18 mouse cellular contexts compared by ENCODE assay signal in the genomic region with DNA sequence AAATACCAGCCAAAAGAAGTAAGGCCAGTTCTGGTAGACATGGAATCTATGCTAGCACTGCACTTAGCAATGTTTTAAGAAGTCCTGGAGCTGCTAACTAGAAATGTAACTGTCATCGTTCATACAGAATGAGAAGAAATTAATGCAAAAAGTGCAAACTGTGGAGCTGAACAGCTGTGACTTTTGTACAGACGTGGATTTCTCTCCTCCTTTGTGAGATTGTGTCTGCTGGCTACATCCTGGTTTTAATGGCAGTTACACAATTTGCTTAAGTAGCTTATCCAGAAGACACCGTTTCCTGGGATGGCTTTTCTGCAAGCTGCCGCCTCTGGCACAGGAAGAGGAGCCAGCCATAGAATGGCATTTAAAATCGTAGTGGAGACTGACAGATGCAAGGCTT.
DNase-seq lines count a peak whose midpoint lies in the region; ATAC-seq lines count a peak whose summit lies in the region.
"Had no signal": no experiment of that assay in that cellular context is flagged by ENCODE, and none has a peak within 500 bp of the region (broad histone marks: within the 10 kb centered on the region; RNA-seq: fewer than 3 reads in every experiment).

No protein-coding gene starts in this region.

- peaks cover 9% of the 10 kb centered on the region; the same call in 1 of the 2 replicates for H3K4me1 ChIP-seq in forebrain, embryonic 14.5 days (ENCODE audit: control insufficient read depth, insufficient read depth, low read length)
- peaks cover 3% of the 10 kb centered on the region; the same call in 1 of the 2 replicates for H3K4me1 ChIP-seq in forebrain, embryonic 11.5 days (replicated peaks; ENCODE audit: control insufficient read depth, insufficient read depth, low read length)
- H3K4me1 ChIP-seq: embryonic facial prominence, embryonic 15.5 days; heart, embryonic 13.5 days; hindbrain, embryonic 10.5 days; intestine, embryonic 15.5 days had no signal

- no peak overlapping the region for H3K4me2 ChIP-seq in forebrain, embryonic 14.5 days (ENCODE audit: low read length)
- H3K4me2 ChIP-seq in forebrain, embryonic 11.5 days (ENCODE audit: low read depth, low read length, severe bottlenecking): no peak overlapping the region
- H3K4me2 ChIP-seq: embryonic facial prominence, embryonic 15.5 days; heart, embryonic 13.5 days; intestine, embryonic 15.5 days had no signal

- H3K9ac ChIP-seq in forebrain, embryonic 14.5 days (ENCODE audit: low read length): no peak overlapping the region
- H3K9ac ChIP-seq in forebrain, embryonic 11.5 days (ENCODE audit: low read length): no peak overlapping the region
- H3K9ac ChIP-seq: embryonic facial prominence, embryonic 15.5 days; heart, embryonic 13.5 days; intestine, embryonic 15.5 days had no signal

- intact Hi-C loops in left cerebral cortex, postnatal 14 days (cut with DNase I): no loop called here

- peak; percentile 25 for DNase-seq in forebrain, embryonic 14.5 days (ENCODE audit: low spot score)
- DNase-seq in forebrain, embryonic 11.5 days (ENCODE audit: low spot score): no peak
- DNase-seq in left cerebral cortex, adult 9 months (ENCODE audit: low spot score in 2 of 2): peak; percentile 31 to 33
- DNase-seq in left cerebral cortex, adult 11 months (ENCODE audit: low spot score): no peak
- peak; percentile 79 for DNase-seq in brain, adult 2 months (ENCODE audit: low read depth, low spot score)
- peak; percentile 18 to 50 for DNase-seq in left cerebral cortex, postnatal 14 days (ENCODE audit: low spot score in 2 of 2)
- no peak for DNase-seq in urinary bladder, postnatal 14 days (ENCODE audit: low spot score)
- DNase-seq in spleen, postnatal 4 days (ENCODE audit: low spot score in 2 of 2): no peak
- DNase-seq: adrenal gland, postnatal 14 days; cerebellum, adult 9-11 months; liver; lung, adult 2 months; thymus, adult 2 months had no signal

- no peaks in the 10 kb centered on the region for H3K9me3 ChIP-seq in forebrain, embryonic 14.5 days (replicated peaks; ENCODE audit: control insufficient read depth, low read length)
- H3K9me3 ChIP-seq in forebrain, embryonic 11.5 days (ENCODE audit: control insufficient read depth, low read length): no peaks in the 10 kb centered on the region
- H3K9me3 ChIP-seq: embryonic facial prominence, embryonic 15.5 days; heart, embryonic 13.5 days; hindbrain, embryonic 10.5 days; intestine, embryonic 15.5 days had no signal

- no peak overlapping the region for H3K4me3 ChIP-seq in forebrain, embryonic 14.5 days (ENCODE audit: low read depth, low read length)
- no peak overlapping the region for H3K4me3 ChIP-seq in forebrain, embryonic 11.5 days (ENCODE audit: low read depth, low read length)
- H3K4me3 ChIP-seq: embryonic facial prominence, embryonic 15.5 days; heart, embryonic 13.5 days; hindbrain, embryonic 10.5 days; intestine, embryonic 15.5 days had no signal

- WGBS in forebrain, embryonic 14.5 days: 62% methylated on average over 5 of the region's 5 CpGs
- WGBS in forebrain, embryonic 11.5 days: 78% methylated on average over 5 of the region's 5 CpGs

- no peaks in the 10 kb centered on the region for H3K27me3 ChIP-seq in forebrain, embryonic 14.5 days (replicated peaks; ENCODE audit: control insufficient read depth, insufficient read depth, low read length)
- no peaks in the 10 kb centered on the region for H3K27me3 ChIP-seq in forebrain, embryonic 11.5 days (ENCODE audit: control insufficient read depth, insufficient read depth, low read length)
- H3K27me3 ChIP-seq: CH12.LX; embryonic facial prominence, embryonic 15.5 days; heart, embryonic 13.5 days; intestine, embryonic 15.5 days had no signal

- H3K27ac ChIP-seq in forebrain, embryonic 14.5 days (ENCODE audit: low read depth, low read length): no peak overlapping the region
- no peak overlapping the region for H3K27ac ChIP-seq in forebrain, embryonic 11.5 days (ENCODE audit: low read depth, low read length)
- H3K27ac ChIP-seq: embryonic facial prominence, embryonic 15.5 days; heart, embryonic 13.5 days; hindbrain, embryonic 10.5 days; intestine, embryonic 15.5 days had no signal

- no peak for ATAC-seq in forebrain, embryonic 14.5 days
- ATAC-seq in forebrain, embryonic 11.5 days (replicated peaks; ENCODE audit: low FRiP score): no peak
- ATAC-seq: intestine, embryonic 15.5 days had no signal

- H3K36me3 ChIP-seq in forebrain, embryonic 14.5 days (ENCODE audit: control insufficient read depth, insufficient read depth, low read length): no peaks in the 10 kb centered on the region
- no peaks in the 10 kb centered on the region for H3K36me3 ChIP-seq in forebrain, embryonic 11.5 days (ENCODE audit: control insufficient read depth, insufficient read depth, low read length)
- H3K36me3 ChIP-seq: embryonic facial prominence, embryonic 15.5 days; heart, embryonic 13.5 days; hindbrain, embryonic 10.5 days; intestine, embryonic 15.5 days had no signal

Comparison
In these comparisons a context has a peak if more than half of its experiments do, and no peak if none do; other contexts are left out.
1. DNase-seq: peak in forebrain, embryonic 14.5 days (single experiment), left cerebral cortex, adult 9 months (2 of 2), brain, adult 2 months (single experiment) and left cerebral cortex, postnatal 14 days (2 of 2); none in forebrain, embryonic 11.5 days (single experiment), left cerebral cortex, adult 11 months (single experiment), urinary bladder, postnatal 14 days (single experiment) and spleen, postnatal 4 days (0 of 2).